Mouse (Mus musculus): ENCODE measurements around the gene Zcchc2. TPM values are rescaled to one million over a fixed set of nuclear protein-coding genes. Genes with fewer than 3 reads are reported as not detected.

Zcchc2 gene
- 12.1 and 15.0 TPM in 2 replicates for polyA plus RNA-seq (2012; rRNA removed)
- polyA plus RNA-seq (2014; fragmentation: Nextera tagmentation; extraction: Ambion mirVana): 2.8 TPM in 2 replicates

- peak; percentile 98 for DNase-seq (ENCODE audit: low spot score)
- TF ChIP-seq POLR2A (IDR thresholded peaks at IDR 0.05; ENCODE audit: borderline replicate concordance, extremely low read depth, insufficient read depth, insufficient read length): peak; percentile 67; the same call in 1 of the 2 replicates
- no peaks in the 10 kb centered on the region for H3K36me3 ChIP-seq (ENCODE audit: control insufficient read depth, insufficient read depth, low read length)
- peak within 1 kb of the TSS; percentile 91 for H3K27ac ChIP-seq (replicated peaks; ENCODE audit: low read depth, low read length)
- no peaks in the 10 kb centered on the region for H3K27me3 ChIP-seq (ENCODE audit: control insufficient read depth, insufficient read depth, low read length)
- peak within 1 kb of the TSS; percentile 77 for H3K4me3 ChIP-seq (replicated peaks; ENCODE audit: low read length)
- peak within 1 kb of the TSS; percentile 67 for H3K9ac ChIP-seq (ENCODE audit: low read depth, low read length, severe bottlenecking)
- H3K9me3 ChIP-seq (ENCODE audit: control insufficient read depth, low read length): no peaks in the 10 kb centered on the region
- H3K4me1 ChIP-seq (ENCODE audit: control insufficient read depth, insufficient read depth, low read length): peaks cover 31% of the 10 kb centered on the region
- peak; percentile 96 for ATAC-seq (ENCODE audit: low FRiP score, low read depth)
- H3K4me2 ChIP-seq (replicated peaks; ENCODE audit: low read depth, low read length, severe bottlenecking): peak within 1 kb of the TSS; percentile 99
- WGBS: 0% methylated on average over 26 of the region's 83 CpGs
Observed at GRCm38 (mm10) chr1:105990138-105990821, at the start of gene Zcchc2. Zcchc2 (plus strand) TSS chr1:105990406.

DNA sequence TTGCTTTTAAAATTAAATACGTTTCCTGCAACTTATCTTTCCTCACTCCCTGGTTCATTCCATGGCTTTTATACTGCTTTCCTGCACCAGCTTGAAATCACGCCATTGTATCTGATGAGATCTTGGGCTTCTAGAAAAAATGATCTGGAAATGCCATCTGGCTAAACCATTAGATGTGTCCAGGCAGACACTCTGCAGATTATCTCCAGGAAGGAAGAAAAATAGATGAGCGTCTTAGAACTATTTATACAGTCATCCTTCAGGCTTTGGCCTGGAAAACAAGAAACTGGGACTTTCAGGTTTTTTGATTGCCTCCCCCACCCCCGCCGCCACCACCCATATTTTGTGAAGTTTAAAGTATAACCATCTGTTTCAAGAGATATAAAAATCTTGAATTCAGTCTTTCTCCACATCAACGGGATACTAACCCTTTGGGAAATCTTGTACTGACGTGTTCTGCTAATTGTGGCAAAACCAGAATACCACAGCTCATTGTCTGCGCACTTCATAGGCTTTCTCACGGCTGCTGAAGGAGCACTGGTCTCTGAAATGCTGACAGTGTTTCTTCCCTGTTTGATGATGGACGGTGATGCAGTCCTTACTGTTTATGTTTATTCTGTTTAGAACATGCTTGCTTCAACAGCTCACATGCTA, 45.2 kb upstream of the Zcchc2 start:
- Histone ChIP-seq H3K9ac (ENCODE audit: low read depth, low read length, severe bottlenecking) (no peak overlapping the region), H3K4me1 (ENCODE audit: control insufficient read depth, insufficient read depth, low read length) (peaks cover 11% of the 10 kb centered on the region; the same call in 1 of the 2 replicates), H3K36me3 (ENCODE audit: control insufficient read depth, insufficient read depth, low read length) (no peaks in the 10 kb centered on the region), H3K9me3 (ENCODE audit: control insufficient read depth, low read length) (no peaks in the 10 kb centered on the region), H3K4me3 (replicated peaks; ENCODE audit: low read length) (no peak overlapping the region), H3K27ac (replicated peaks; ENCODE audit: low read depth, low read length) (no peak overlapping the region), H3K27me3 (ENCODE audit: control insufficient read depth, insufficient read depth, low read length) (no peaks in the 10 kb centered on the region), H3K4me2 (replicated peaks; ENCODE audit: low read depth, low read length, severe bottlenecking) (no peak overlapping the region)
- WGBS: 66% methylated on average over 10 of the region's 10 CpGs
- no peak for TF ChIP-seq POLR2A (IDR thresholded peaks at IDR 0.05; ENCODE audit: borderline replicate concordance, extremely low read depth, insufficient read depth, insufficient read length)
- no peak for ATAC-seq (ENCODE audit: low FRiP score, low read depth)
- DNase-seq (ENCODE audit: low spot score): no peak

- no peak overlapping the region for H3K27ac ChIP-seq (replicated peaks; ENCODE audit: low read depth, low read length)
- no peak overlapping the region for H3K4me2 ChIP-seq (replicated peaks; ENCODE audit: low read depth, low read length, severe bottlenecking)
- no peak overlapping the region for H3K4me3 ChIP-seq (replicated peaks; ENCODE audit: low read length)
- no peaks in the 10 kb centered on the region for H3K36me3 ChIP-seq (ENCODE audit: control insufficient read depth, insufficient read depth, low read length)
- ATAC-seq (ENCODE audit: low FRiP score, low read depth) (no peak), DNase-seq (ENCODE audit: low spot score) (no peak)
- no peak overlapping the region for H3K9ac ChIP-seq (ENCODE audit: low read depth, low read length, severe bottlenecking)
- peaks cover 11% of the 10 kb centered on the region; the same call in 1 of the 2 replicates for H3K4me1 ChIP-seq (ENCODE audit: control insufficient read depth, insufficient read depth, low read length)
- H3K27me3 ChIP-seq (ENCODE audit: control insufficient read depth, insufficient read depth, low read length): no peaks in the 10 kb centered on the region
- WGBS: 44% methylated on average over 13 of the region's 13 CpGs
- no peaks in the 10 kb centered on the region for H3K9me3 ChIP-seq (ENCODE audit: control insufficient read depth, low read length)
- no peak for TF ChIP-seq POLR2A (IDR thresholded peaks at IDR 0.05; ENCODE audit: borderline replicate concordance, extremely low read depth, insufficient read depth, insufficient read length)
Observed at GRCm38 (mm10) chr1:105946581-105947540, 43.3 kb upstream of the Zcchc2 start.

- Histone ChIP-seq H3K4me3 (replicated peaks; ENCODE audit: low read length) (no peak overlapping the region), H3K27me3 (ENCODE audit: control insufficient read depth, insufficient read depth, low read length) (no peaks in the 10 kb centered on the region), H3K9me3 (ENCODE audit: control insufficient read depth, low read length) (no peaks in the 10 kb centered on the region), H3K36me3 (ENCODE audit: control insufficient read depth, insufficient read depth, low read length) (no peaks in the 10 kb centered on the region), H3K4me2 (replicated peaks; ENCODE audit: low read depth, low read length, severe bottlenecking) (no peak overlapping the region), H3K27ac (replicated peaks; ENCODE audit: low read depth, low read length) (no peak overlapping the region), H3K9ac (ENCODE audit: low read depth, low read length, severe bottlenecking) (no peak overlapping the region), H3K4me1 (ENCODE audit: control insufficient read depth, insufficient read depth, low read length) (peaks cover 11% of the 10 kb centered on the region; the same call in 1 of the 2 replicates)
- DNase-seq (ENCODE audit: low spot score) (no peak), ATAC-seq (ENCODE audit: low FRiP score, low read depth) (no peak)
- TF ChIP-seq POLR2A (IDR thresholded peaks at IDR 0.05; ENCODE audit: borderline replicate concordance, extremely low read depth, insufficient read depth, insufficient read length): no peak
- 84% methylated on average over 6 of the region's 6 CpGs for WGBS
Observed at GRCm38 (mm10) chr1:105948352-105948751, 41.9 kb upstream of the Zcchc2 start.

- TF ChIP-seq POLR2A (IDR thresholded peaks at IDR 0.05; ENCODE audit: borderline replicate concordance, extremely low read depth, insufficient read depth, insufficient read length): no peak
- H3K4me2 ChIP-seq (replicated peaks; ENCODE audit: low read depth, low read length, severe bottlenecking): no peak overlapping the region
- no peaks in the 10 kb centered on the region for H3K36me3 ChIP-seq (ENCODE audit: control insufficient read depth, insufficient read depth, low read length)
- no peaks in the 10 kb centered on the region for H3K9me3 ChIP-seq (ENCODE audit: control insufficient read depth, low read length)
- H3K27ac ChIP-seq (replicated peaks; ENCODE audit: low read depth, low read length): no peak overlapping the region
- no peaks in the 10 kb centered on the region for H3K4me1 ChIP-seq (ENCODE audit: control insufficient read depth, insufficient read depth, low read length)
- ATAC-seq (ENCODE audit: low FRiP score, low read depth): no peak
- H3K9ac ChIP-seq (ENCODE audit: low read depth, low read length, severe bottlenecking): no peak overlapping the region
- no peaks in the 10 kb centered on the region for H3K27me3 ChIP-seq (ENCODE audit: control insufficient read depth, insufficient read depth, low read length)
- no peak overlapping the region for H3K4me3 ChIP-seq (replicated peaks; ENCODE audit: low read length)
- DNase-seq (ENCODE audit: low spot score): no peak
- WGBS: 70% methylated on average over 2 of the region's 2 CpGs
Observed at GRCm38 (mm10) chr1:105953588-105953987, 36.6 kb upstream of the Zcchc2 start.
